Mouse (Mus musculus) neural tube, embryonic 13.5 days (tissue): Measurements from ENCODE around the gene Fgfr2. TPM values are rescaled to one million over a fixed set of nuclear protein-coding genes. Genes with fewer than 3 reads are reported as not detected.

Experiments
- ATAC-seq: fragments of 200-750 bp; cut with Nextera tagmentation; 2 replicates; pipeline ENCODE4 v1.8.0; 2017; ENCODE audit warnings: low read depth, mild to moderate bottlenecking, moderate TSS enrichment, moderate library complexity
- H3K27ac ChIP-seq: fragments of 300-500 bp; sonication (generic); replicated peaks from 2 replicates; pipeline ENCODE4 v1.5.1; 2015; ENCODE audit warnings: moderate library complexity, mild to moderate bottlenecking, inconsistent platforms
- H3K27me3 ChIP-seq: fragments of 300-500 bp; sonication (generic); 2 replicates; pipeline ENCODE4 v1.6.1; 2015; ENCODE audit warnings: mild to moderate bottlenecking, inconsistent platforms
- H3K36me3 ChIP-seq: fragments of 300-500 bp; sonication (generic); 2 replicates; pipeline ENCODE4 v1.6.1; 2015; ENCODE audit warnings: mild to moderate bottlenecking, inconsistent platforms
- H3K4me1 ChIP-seq: fragments of 300-500 bp; sonication (generic); replicated peaks from 2 replicates; pipeline ENCODE4 v1.6.1; 2015; ENCODE audit warnings: inconsistent platforms
- H3K4me2 ChIP-seq: fragments of 300-500 bp; sonication (generic); 2 replicates; pipeline ENCODE4 v1.6.1; 2015; ENCODE audit warnings: inconsistent platforms, mild to moderate bottlenecking, moderate library complexity
- H3K4me3 ChIP-seq: fragments of 300-500 bp; sonication (generic); 2 replicates; pipeline ENCODE4 v1.5.1; 2015; ENCODE audit warnings: mild to moderate bottlenecking, inconsistent platforms
- H3K9ac ChIP-seq: fragments of 300-500 bp; sonication (generic); 2 replicates; pipeline ENCODE4 v1.6.1; 2015; ENCODE audit warnings: moderate library complexity, mild to moderate bottlenecking, inconsistent platforms
- H3K9me3 ChIP-seq: fragments of 300-500 bp; sonication (generic); 2 replicates; pipeline ENCODE4 v1.6.1; 2016; ENCODE audit warnings: inconsistent platforms
- WGBS: fragments of 180-500 bp; shearing (Covaris S2); methylation state at CpG from one replicate; pipeline ENCODE4 v1.1.7; 2015; 5-methylcytosine and 5-hydroxymethylcytosine counted together
- polyA plus RNA-seq: library from polyadenylated mRNA; unstranded; fragments of >200 nt; fragmentation: Nextera tagmentation; extraction: Ambion mirVana; gene quantifications from 2 replicates; pipeline ENCODE4 v1.2.1, GENCODE M21; 2015

Gene Fgfr2
- polyA plus RNA-seq, 1 experiment from 2014 or later = 22.9 TPM

DNA sequence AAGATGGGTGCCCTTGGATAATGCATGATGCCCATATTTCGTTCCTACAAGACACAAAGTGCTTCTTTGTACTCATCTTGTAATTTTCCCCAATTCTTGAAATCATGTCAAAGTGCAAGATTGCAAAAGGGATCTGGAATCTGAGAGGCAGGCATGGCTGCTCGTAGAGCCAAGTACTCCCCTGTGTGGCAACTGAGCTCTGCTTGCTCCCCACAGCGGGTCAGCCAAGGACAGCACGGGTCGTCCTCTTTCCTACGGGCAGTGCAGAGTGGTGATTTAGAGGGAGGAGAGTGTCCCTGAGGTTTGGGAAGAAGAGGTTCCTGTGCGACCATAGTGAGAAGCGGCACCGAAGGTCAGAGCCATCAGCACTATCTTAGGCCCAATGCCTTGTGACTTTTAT is 2748.8 kb downstream of the Fgfr2 start:
- ATAC-seq = no peak
- 83% methylated on average over 9 of the region's 9 CpGs for WGBS
- H3K4me3 ChIP-seq = no peak overlapping the region
- H3K9ac ChIP-seq = no peak overlapping the region
- H3K4me1 ChIP-seq = peaks cover 9% of the 10 kb centered on the region
- 0 out of 2 replicates have a peak, but pooled peaks cover 6% of the 10 kb centered on the region for H3K27me3 ChIP-seq
- no peaks in the 10 kb centered on the region for H3K36me3 ChIP-seq
- no peak overlapping the region for H3K4me2 ChIP-seq
- H3K9me3 ChIP-seq = no peaks in the 10 kb centered on the region
- H3K27ac ChIP-seq = no peak overlapping the region

DNA sequence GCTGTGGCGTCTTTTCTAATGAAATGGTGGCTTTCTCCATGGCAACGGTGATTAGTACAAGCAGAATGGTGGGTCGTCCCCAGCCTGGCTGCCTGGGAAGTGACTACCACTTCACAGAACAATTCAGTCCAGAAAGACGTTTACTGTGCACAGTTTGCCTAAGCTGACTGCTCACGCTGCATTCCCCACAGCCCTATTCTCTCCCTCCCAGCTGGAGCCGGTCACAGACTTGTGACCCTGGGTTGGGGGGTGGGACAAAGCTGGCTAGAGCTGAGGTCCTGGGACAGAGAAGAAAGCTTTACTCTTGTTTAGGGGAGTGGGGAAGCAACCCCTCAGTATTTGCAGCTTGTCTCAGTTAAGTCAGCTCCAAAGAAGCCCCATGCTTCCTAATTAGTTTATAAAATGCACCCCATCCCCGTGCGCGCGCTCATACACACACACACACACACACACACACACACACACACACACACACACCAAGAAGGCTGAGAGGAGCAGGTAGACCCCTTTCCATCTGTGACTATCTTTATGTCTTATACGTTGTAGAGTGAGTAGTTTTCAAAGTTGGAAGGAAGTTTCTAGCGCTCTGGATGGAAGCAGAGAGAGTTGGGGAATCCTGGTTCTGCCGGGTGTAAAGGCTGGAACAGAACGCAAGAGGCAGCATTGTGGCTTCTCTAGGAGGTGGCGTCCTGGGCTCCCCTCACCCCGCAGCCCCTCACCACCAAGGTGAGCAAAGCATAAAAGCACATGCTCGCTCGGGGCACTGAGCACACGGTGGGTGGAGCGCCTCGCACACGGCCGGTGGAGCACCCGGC is 2754.1 kb downstream of the Fgfr2 start:
- ATAC-seq = peak; percentile 84
- Histone ChIP-seq H3K4me3 (no peak overlapping the region), H3K4me1 (peaks cover 34% of the 10 kb centered on the region), H3K4me2 (peak overlapping the region; percentile 50), H3K9me3 (peaks cover 3% of the 10 kb centered on the region; the same call in 1 of the 2 replicates), H3K27ac (peak overlapping the region; percentile 57), H3K36me3 (no peaks in the 10 kb centered on the region), H3K27me3 (0 out of 2 replicates have a peak, but pooled peaks cover 7% of the 10 kb centered on the region), H3K9ac (peak overlapping the region; percentile 49; the same call in 1 of the 2 replicates)
- 25% methylated on average over 23 of the region's 24 CpGs for WGBS

DNA sequence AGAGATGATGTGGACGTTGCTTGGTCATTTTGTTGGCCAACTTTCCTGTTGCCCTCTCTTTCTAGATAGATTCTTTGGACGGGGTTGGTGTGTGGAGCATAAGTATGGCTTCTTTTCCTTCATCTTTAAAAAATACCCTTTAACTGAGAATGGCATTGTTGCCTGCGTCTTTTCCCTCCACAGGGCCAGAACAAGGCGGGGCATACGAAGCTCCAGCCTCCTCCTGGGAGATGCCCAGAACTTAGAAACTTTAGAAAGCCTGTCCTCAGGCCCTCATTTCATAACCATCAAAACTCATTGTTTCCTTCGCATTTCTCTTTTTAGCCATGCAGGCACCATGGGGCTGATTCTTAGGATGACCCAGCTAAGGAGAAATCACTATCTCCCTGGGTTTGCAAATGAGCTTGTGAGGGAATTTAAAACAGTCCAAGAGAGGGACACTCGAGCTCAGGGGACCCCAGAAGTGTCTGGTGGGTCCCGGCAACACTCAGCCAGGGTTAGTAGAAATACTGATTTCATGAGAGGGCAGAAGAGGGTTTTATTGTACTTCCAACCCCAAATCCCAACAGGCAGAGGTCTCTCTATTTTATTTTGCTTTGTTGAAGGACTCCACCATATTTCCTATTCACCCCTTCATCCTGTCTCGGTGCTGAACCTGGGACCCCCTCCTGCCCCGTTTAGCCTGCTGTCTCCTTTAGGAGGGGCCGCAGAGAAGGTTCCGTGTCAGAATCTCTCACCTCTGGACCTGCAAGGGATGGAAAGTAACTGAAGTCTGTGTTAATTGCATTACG is 2754.9 kb downstream of the Fgfr2 start:
- Histone ChIP-seq H3K9ac (peak overlapping the region; percentile 49; the same call in 1 of the 2 replicates), H3K4me3 (no peak overlapping the region), H3K27ac (peak overlapping the region; percentile 57), H3K36me3 (no peaks in the 10 kb centered on the region), H3K27me3 (0 out of 2 replicates have a peak, but pooled peaks cover 7% of the 10 kb centered on the region), H3K9me3 (peaks cover 3% of the 10 kb centered on the region; the same call in 1 of the 2 replicates), H3K4me1 (peaks cover 34% of the 10 kb centered on the region), H3K4me2 (peak overlapping the region; percentile 50)
- ATAC-seq = peak; percentile 2; the same call in 1 of the 2 replicates
- 13% methylated on average over 13 of the region's 13 CpGs for WGBS

DNA sequence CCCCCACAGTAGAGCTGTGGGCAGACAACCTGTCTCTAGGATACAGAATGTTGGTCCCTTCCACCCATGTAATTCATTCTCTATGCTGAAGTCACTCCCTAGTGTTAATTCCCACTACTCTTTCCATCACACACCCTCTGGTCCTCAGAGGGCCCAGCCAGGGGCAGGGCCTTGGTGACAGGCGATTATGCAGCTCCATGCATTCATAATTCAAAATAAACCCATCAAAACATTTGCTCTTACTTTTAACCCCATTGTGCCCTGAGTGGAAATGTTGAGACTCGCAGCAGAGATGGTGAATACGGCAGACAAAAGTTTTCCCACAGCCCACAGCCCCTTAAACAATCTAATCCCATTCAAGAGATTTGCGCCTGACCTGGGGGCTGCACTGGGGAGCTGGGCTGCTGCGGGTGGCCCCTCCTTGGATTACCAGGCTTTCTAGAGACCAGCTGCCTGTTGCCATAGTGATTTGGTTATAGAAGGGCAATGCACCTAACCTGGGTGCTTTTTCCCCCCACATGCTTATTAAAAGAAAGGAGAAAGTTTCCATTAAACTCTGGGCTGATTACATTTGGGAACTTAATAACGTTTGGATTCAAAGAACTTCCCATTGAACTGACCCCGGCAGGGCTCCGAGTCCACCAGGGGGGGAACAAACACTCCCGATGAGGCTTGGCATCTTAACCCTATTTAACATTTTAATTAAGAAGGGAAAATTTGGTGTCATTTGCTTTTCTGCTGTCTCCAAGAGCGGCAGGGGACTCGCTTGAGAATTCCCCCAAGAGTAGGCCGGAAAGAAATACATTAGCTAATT is 2755.7 kb downstream of the Fgfr2 start:
- no peak overlapping the region for H3K4me2 ChIP-seq
- H3K4me1 ChIP-seq = peaks cover 34% of the 10 kb centered on the region
- WGBS = 9% methylated on average over 12 of the region's 12 CpGs
- peak overlapping the region; percentile 46 for H3K27ac ChIP-seq
- no peak overlapping the region for H3K4me3 ChIP-seq
- no peak overlapping the region for H3K9ac ChIP-seq
- no peaks in the 10 kb centered on the region for H3K36me3 ChIP-seq
- peaks cover 3% of the 10 kb centered on the region; the same call in 1 of the 2 replicates for H3K9me3 ChIP-seq
- H3K27me3 ChIP-seq = 0 out of 2 replicates have a peak, but pooled peaks cover 7% of the 10 kb centered on the region
- ATAC-seq = peak; percentile 85

DNA sequence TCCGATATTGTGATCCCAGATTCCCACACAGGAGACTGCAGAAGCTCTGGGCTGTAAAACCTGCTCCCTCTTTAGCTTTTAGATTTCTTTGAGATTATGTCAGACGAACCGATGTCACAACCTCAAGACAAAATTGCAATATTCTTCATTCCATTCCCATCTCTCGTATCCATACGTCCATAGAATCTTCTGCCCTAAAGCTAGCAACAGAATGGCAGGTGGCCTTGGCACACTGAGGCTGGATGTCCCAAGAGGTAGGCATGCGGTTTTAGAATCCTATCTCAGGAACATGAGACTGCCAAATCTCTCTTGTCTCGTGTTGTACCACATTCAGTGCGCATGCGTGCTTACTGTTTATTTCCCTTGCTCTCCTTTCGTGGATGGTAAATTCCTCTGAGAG is 2757.4 kb downstream of the Fgfr2 start:
- H3K27ac ChIP-seq = no peak overlapping the region
- no peak overlapping the region for H3K4me3 ChIP-seq
- H3K4me2 ChIP-seq = no peak overlapping the region
- H3K4me1 ChIP-seq = peaks cover 34% of the 10 kb centered on the region
- H3K9me3 ChIP-seq = peaks cover 3% of the 10 kb centered on the region; the same call in 1 of the 2 replicates
- no peak overlapping the region for H3K9ac ChIP-seq
- WGBS = 97% methylated on average over 10 of the region's 10 CpGs
- ATAC-seq = no peak
- 0 out of 2 replicates have a peak, but pooled peaks cover 7% of the 10 kb centered on the region for H3K27me3 ChIP-seq
- H3K36me3 ChIP-seq = no peaks in the 10 kb centered on the region

DNA sequence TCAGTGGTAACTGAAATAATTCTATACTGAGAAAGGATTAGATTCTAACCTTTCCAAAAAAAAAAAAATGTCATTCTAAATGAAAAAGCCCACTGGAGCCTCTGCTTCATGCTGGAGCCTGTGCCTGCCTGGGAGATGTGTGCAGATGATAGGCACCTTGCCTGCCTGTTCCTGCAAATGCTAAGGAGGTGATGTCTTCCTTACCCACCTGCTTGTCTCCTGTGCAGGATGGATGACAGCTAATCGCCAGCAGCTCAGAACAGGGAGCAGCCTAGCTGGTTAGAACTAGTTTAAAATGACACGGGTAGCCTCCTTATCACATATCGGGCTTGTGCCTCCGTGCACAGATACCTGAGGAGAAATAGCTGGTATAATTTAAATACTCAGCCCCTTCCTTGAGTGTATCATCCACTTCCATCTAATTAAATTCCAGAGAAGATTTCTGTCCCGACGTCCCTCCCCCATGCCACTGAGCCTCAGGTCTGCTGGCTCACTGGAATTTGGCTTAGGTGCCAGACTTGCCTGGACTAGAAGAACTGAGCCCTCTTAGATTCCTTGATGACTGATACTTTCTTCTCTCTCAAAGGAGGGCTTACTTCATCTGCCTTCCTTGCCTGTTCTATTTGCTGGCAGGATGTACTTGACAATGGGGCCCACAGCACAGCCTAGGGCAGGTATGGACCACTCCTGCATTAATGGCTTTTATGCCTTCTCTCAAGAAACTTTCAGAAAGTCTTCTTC is 2782.6 kb downstream of the Fgfr2 start:
- WGBS = 79% methylated on average over 6 of the region's 6 CpGs
- Histone ChIP-seq H3K9ac (no peak overlapping the region), H3K4me2 (no peak overlapping the region), H3K4me3 (no peak overlapping the region), H3K27ac (no peak overlapping the region), H3K27me3 (no peaks in the 10 kb centered on the region), H3K4me1 (peaks cover 1% of the 10 kb centered on the region; the same call in 1 of the 2 replicates), H3K9me3 (no peaks in the 10 kb centered on the region), H3K36me3 (no peaks in the 10 kb centered on the region)
- ATAC-seq = no peak

DNA sequence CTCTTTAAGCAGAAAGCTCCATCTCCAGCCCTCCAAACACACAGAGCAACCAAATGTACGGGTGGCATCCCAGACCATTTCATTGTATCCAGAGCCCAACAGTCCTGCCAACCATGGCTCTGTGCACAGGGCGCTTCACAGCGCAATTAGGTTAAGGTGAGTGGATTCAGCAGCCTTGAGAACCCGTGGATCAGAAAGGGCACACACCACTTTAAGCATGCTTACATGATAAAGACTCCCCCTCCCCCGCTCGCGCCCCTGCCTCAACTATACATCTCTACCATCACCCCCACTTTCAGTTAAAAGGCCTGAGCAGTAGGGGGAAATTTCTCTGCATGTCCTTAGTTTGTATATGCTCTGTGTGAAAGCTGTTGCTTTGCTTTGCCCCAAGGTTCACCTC is 2785.5 kb downstream of the Fgfr2 start:
- H3K27ac ChIP-seq = no peak overlapping the region
- no peak overlapping the region for H3K4me2 ChIP-seq
- ATAC-seq = no peak
- H3K9ac ChIP-seq = no peak overlapping the region
- peaks cover 9% of the 10 kb centered on the region for H3K4me1 ChIP-seq
- no peaks in the 10 kb centered on the region for H3K27me3 ChIP-seq
- H3K36me3 ChIP-seq = no peaks in the 10 kb centered on the region
- no peak overlapping the region for H3K4me3 ChIP-seq
- H3K9me3 ChIP-seq = no peaks in the 10 kb centered on the region
- WGBS = 95% methylated on average over 7 of the region's 7 CpGs

DNA sequence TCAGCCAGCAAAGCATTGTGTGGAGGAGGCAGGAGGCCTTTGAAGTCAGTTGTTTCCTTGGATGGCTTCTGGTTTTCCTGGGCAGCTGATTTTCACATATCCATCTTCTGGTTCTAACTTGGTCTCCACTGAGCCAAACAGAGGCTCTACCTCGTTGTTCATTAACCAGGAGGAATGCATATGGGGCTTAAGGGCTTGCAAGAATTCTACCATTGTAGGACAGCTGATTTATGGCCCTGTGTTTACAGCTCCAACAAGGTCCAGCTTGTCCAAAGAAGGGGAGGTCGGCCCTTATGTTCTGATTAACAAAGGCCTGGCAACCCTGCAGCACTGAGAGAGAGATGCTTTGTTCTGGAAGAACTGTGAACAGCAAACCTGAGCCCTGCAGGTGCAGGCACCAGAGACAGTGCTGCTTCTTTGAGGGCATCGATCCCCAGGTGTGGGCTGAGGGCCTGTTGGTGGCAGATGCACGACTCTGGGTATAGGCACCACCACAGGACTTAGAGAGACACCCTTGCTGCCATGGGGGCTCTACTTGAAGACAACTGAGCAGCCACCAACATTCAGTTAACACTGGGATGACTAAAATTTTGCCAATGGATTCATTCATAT is 2787.6 kb downstream of the Fgfr2 start:
- no peak overlapping the region for H3K27ac ChIP-seq
- no peak overlapping the region for H3K4me2 ChIP-seq
- no peak for ATAC-seq
- peaks cover 12% of the 10 kb centered on the region for H3K4me1 ChIP-seq
- no peaks in the 10 kb centered on the region for H3K36me3 ChIP-seq
- H3K4me3 ChIP-seq = no peak overlapping the region
- 6% methylated on average over 4 of the region's 4 CpGs for WGBS
- no peak overlapping the region for H3K9ac ChIP-seq
- no peaks in the 10 kb centered on the region for H3K9me3 ChIP-seq
- no peaks in the 10 kb centered on the region for H3K27me3 ChIP-seq

DNA sequence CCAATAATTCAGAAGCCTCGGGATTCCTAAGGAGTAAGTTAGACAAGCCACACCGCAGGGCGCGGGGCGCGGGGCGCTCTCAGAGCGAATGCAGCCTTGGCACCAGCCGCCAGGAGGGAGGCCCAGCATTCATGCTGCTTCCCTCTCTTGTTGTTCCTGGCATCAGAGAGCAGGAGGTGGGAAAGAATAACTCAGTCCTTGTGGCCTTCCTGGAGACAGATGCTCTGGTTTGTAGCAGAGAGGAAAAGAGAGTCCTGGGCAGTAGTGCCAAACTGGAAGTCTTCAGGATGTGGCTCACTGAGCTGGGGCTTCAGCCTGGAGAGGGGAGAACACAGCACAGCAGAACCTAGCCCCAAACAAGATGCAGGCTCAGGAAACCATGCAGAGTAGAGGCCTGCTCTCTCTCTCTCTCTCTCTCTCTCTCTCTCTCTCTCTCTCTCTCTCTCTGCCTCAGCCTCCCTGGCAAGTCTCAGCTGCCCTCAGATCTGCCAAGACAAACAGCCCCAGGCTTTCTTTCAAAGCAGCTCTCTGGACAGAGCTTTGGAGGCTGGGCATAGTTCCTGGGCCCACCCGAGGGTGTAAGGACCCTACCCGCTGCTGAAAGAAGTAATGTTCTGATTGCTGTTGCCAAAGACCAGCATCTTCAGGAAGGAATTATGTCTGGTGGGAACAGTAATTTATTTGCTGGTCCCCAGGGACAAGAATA is 2790.5 kb downstream of the Fgfr2 start:
- Histone ChIP-seq H3K4me2 (no peak overlapping the region), H3K4me3 (no peak overlapping the region), H3K4me1 (peaks cover 25% of the 10 kb centered on the region), H3K9me3 (no peaks in the 10 kb centered on the region), H3K27me3 (no peaks in the 10 kb centered on the region), H3K9ac (no peak overlapping the region), H3K27ac (no peak overlapping the region; the same call in 1 of the 2 replicates), H3K36me3 (no peaks in the 10 kb centered on the region)
- 66% methylated on average over 11 of the region's 11 CpGs for WGBS
- no peak for ATAC-seq

DNA sequence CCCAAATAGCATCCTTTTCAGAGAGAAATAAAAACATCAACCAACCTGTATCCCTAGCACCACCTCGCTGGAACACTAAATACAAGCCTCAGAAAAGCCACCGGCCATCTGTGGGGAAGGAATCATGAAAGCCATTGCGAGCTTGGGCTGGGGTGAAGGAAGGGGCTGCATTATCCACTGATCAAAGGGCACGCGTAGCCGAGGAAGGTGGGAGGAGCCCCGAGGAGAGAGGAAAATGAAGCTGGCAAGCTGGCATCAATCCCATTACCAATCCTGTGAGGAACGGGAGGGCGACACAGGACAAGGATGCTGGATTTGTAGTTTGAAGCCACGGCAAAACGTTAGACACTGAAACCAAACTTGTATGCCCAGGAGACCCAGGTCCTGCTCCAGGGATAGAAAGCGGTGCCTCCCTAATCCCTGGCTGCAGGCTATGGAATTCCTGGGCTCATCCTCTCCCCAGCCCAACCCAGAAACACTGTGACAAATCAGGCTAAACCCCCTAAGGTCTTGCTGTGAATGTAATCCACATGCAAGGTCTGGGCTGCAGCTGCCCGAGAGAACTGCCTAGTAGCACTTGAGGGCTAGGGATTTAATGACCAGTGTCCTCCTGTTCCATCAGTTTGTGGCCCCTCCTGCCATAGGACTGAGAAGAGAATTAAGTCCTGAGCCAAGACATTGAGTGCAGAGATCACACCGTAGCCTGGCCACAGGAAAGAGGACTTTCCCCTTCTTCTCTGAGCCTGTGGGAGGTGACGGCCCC is 2795.4 kb downstream of the Fgfr2 start:
- peak overlapping the region; percentile 39 for H3K9ac ChIP-seq
- H3K4me1 ChIP-seq = peaks cover 26% of the 10 kb centered on the region
- H3K4me3 ChIP-seq = 0 out of 2 replicates have a peak overlapping the region, but pooled peaks have one; percentile 1
- no peaks in the 10 kb centered on the region for H3K36me3 ChIP-seq
- ATAC-seq = 0 out of 2 replicates have a peak, but pooled peaks have one; percentile 52
- H3K27ac ChIP-seq = no peak overlapping the region
- 0 out of 2 replicates have a peak, but pooled peaks cover 16% of the 10 kb centered on the region for H3K27me3 ChIP-seq
- H3K4me2 ChIP-seq = peak overlapping the region; percentile 37
- 8% methylated on average over 15 of the region's 15 CpGs for WGBS
- H3K9me3 ChIP-seq = no peaks in the 10 kb centered on the region
